Mouse (Mus musculus) embryonic facial prominence, embryonic 13.5 days (tissue): ENCODE measurements around the gene Nrxn3. TPM values are rescaled to one million over a fixed set of nuclear protein-coding genes. Genes with fewer than 3 reads are reported as not detected.

Source experiments
- ATAC-seq: fragments of 200-750 bp; cut with Nextera tagmentation; 2 replicates; pipeline ENCODE4 v1.8.0; 2017; ENCODE audit warnings: low read depth; ENCODE audit not compliant: insufficient number of reproducible peaks, insufficient read depth, low FRiP score, low TSS enrichment
- H3K27ac ChIP-seq: fragments of 300-500 bp; sonication (generic); 2 replicates; pipeline ENCODE4 v1.5.1; 2015; ENCODE audit warnings: moderate library complexity, mild to moderate bottlenecking, inconsistent platforms
- H3K27me3 ChIP-seq: fragments of 300-500 bp; sonication (generic); 2 replicates; pipeline ENCODE4 v1.6.1; 2015; ENCODE audit warnings: mild to moderate bottlenecking, inconsistent platforms
- H3K36me3 ChIP-seq: fragments of 300-500 bp; sonication (generic); 2 replicates; pipeline ENCODE4 v1.6.1; 2015; ENCODE audit warnings: mild to moderate bottlenecking, inconsistent platforms
- H3K4me1 ChIP-seq: fragments of 300-500 bp; sonication (generic); 2 replicates; pipeline ENCODE4 v1.6.1; 2015; ENCODE audit warnings: inconsistent platforms
- H3K4me2 ChIP-seq: fragments of 300-500 bp; sonication (generic); 2 replicates; pipeline ENCODE4 v1.6.1; 2015; ENCODE audit warnings: moderate library complexity, mild to moderate bottlenecking, inconsistent platforms
- H3K4me3 ChIP-seq: fragments of 300-500 bp; sonication (generic); 2 replicates; pipeline ENCODE4 v1.5.1; 2015; ENCODE audit warnings: mild to moderate bottlenecking, inconsistent platforms
- H3K9ac ChIP-seq: fragments of 300-500 bp; sonication (generic); 2 replicates; pipeline ENCODE4 v1.6.1; 2015; ENCODE audit warnings: mild to moderate bottlenecking, inconsistent platforms
- H3K9me3 ChIP-seq: fragments of 300-500 bp; sonication (generic); 2 replicates; pipeline ENCODE4 v1.6.1; 2016; ENCODE audit warnings: inconsistent platforms
- WGBS: fragments of 180-500 bp; shearing (Covaris S2); methylation state at CpG from one replicate; pipeline ENCODE4 v1.1.7; 2015; ENCODE audit warnings: mixed read lengths; 5-methylcytosine and 5-hydroxymethylcytosine counted together
- polyA plus RNA-seq: library from polyadenylated mRNA; unstranded; fragments of >200 nt; fragmentation: Nextera tagmentation; extraction: Ambion mirVana; gene quantifications from 2 replicates; pipeline ENCODE4 v1.2.1, GENCODE M21; 2015

Nrxn3 gene
- polyA plus RNA-seq, 1 experiment from 2014 or later: 5.5 TPM

DNA sequence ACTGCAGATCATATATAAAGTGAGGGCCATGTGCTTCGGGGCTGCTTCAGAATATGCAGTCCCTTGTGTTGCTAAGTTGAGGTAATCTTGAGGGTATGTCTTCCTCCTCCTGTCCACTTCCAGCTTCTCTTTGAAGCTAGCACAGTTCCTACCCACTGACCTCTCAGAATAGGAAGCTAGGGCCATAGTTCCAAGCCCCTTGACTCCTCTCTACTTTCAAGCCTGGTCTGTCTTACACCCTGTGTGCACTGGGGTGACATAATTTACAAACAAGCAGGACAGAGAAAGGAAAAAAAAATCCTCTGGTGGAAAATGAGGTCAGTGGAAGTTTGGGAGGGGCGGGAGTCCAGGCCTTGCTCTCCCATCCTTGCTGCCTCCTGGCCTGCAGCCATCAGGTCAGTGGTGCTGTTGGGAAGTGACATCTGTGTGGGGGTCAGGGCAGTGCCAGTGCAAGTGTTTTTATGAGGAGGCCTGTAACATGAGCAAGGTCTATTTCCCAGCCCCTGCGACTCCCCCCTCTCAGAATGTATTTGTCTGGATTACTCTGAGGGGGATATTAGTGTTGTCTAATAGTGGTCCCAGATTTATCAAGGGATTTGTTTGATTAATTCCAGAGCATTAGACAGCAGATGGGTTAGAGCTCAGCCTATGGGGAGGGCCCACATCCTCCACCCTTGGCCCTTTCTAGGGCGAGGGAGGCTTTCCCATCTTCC, 96.1 kb downstream of the Nrxn3 start:
- Histone ChIP-seq H3K27me3 (no peaks in the 10 kb centered on the region), H3K4me1 (no peaks in the 10 kb centered on the region), H3K27ac (no peak overlapping the region), H3K4me3 (no peak overlapping the region), H3K9me3 (no peaks in the 10 kb centered on the region), H3K4me2 (no peak overlapping the region), H3K9ac (no peak overlapping the region), H3K36me3 (no peaks in the 10 kb centered on the region)
- no peak for ATAC-seq
- 45% methylated on average over 4 of the region's 4 CpGs for WGBS

DNA sequence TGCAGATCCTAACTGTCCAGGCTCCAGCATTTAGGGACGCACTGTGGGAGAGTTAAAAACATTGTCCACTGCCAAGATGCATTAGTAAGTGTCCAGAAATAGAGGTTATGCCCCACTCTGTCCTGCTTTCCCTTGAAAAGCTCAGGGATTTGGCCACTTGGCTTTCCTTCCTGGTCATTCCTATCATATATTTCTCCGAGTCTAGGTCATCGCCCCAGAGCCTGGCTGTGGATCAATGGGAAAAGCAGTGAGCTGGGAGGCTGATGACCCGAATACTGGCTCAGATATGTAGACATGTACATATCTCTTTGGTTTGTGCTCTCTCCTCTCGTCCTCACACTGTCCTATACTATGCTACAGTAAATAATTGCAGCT, 96.6 kb downstream of the Nrxn3 start:
- no peaks in the 10 kb centered on the region for H3K36me3 ChIP-seq
- no peaks in the 10 kb centered on the region for H3K4me1 ChIP-seq
- no peak overlapping the region for H3K4me2 ChIP-seq
- 57% methylated on average over 5 of the region's 5 CpGs for WGBS
- no peak overlapping the region for H3K9ac ChIP-seq
- no peaks in the 10 kb centered on the region for H3K27me3 ChIP-seq
- H3K9me3 ChIP-seq: no peaks in the 10 kb centered on the region
- ATAC-seq: no peak
- no peak overlapping the region for H3K4me3 ChIP-seq
- H3K27ac ChIP-seq: no peak overlapping the region

DNA sequence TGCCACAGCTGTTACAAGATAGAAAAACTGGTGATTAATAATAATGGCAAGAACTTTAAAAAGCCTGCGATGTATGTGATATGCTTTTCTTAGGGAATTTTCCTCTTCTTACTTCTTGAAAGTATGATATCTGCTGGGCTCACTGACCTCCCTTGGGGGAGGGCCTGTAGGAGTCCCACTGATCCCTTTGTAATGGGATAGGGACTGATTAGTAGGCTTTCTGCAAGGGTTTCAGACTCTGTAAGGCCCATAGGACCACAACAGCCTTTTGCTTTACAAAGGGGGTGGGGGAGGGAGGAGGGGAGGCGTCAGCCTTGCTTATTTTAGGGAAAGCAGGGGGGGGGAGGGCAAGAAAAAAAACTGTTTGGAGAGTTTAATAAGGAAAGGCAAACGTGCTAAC, 97.5 kb downstream of the Nrxn3 start:
- Histone ChIP-seq H3K27ac (no peak overlapping the region), H3K9me3 (no peaks in the 10 kb centered on the region), H3K4me1 (no peaks in the 10 kb centered on the region), H3K4me2 (no peak overlapping the region), H3K36me3 (no peaks in the 10 kb centered on the region), H3K27me3 (no peaks in the 10 kb centered on the region), H3K4me3 (no peak overlapping the region), H3K9ac (no peak overlapping the region)
- no peak for ATAC-seq
- WGBS: 16% methylated on average over 3 of the region's 3 CpGs

DNA sequence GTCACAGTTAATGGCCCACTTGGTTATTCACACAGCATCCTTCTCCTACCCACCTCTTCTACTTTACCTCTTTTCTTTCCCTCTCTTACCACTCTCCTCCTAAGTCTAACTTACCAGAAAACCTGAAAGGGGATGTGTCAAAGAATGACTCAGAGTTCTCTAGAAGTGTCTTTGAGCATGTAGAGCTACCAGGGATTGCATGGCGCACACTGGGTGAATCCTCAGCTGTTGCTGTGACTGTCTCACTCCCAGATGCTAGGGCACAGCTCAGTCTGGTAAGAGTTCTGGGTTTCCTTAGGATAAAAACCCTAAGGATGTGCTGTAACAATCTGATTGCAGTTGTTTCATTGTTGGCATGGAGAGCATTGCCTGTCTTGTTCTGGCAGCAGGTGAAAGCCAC, 108.2 kb downstream of the Nrxn3 start:
- no peaks in the 10 kb centered on the region for H3K9me3 ChIP-seq

DNA sequence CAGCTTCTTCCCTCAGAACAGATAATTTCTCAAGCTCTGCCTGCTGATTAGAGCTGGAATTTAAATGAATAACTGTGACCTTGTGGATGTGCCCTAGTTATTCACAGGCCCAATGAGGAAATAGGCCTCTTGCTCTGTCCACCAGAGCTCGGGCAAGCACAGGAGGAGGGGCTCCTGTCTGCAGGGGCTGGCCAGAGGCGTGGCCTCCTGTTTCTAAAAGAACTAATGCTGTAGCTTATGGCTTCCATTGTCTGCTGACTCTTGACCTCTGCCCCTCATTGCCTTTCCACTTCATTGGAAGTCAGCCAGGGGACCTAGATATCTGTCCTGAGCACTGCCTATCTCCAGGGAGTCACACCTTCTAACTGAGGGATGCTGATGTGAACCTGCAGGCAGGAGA, 113.1 kb downstream of the Nrxn3 start:
- no peak for ATAC-seq
- Histone ChIP-seq H3K9ac (no peak overlapping the region), H3K4me1 (no peaks in the 10 kb centered on the region), H3K9me3 (no peaks in the 10 kb centered on the region), H3K36me3 (no peaks in the 10 kb centered on the region), H3K27me3 (no peaks in the 10 kb centered on the region), H3K27ac (no peak overlapping the region), H3K4me2 (no peak overlapping the region), H3K4me3 (no peak overlapping the region)
- WGBS: 16% methylated on average over 2 of the region's 2 CpGs

More for the DNA sequence above, 108.2 kb downstream of the Nrxn3 start:
- no peak for ATAC-seq
- Histone ChIP-seq H3K4me1 (no peaks in the 10 kb centered on the region), H3K4me3 (no peak overlapping the region), H3K27me3 (no peaks in the 10 kb centered on the region), H3K4me2 (no peak overlapping the region), H3K9ac (no peak overlapping the region), H3K27ac (no peak overlapping the region), H3K36me3 (no peaks in the 10 kb centered on the region)
- WGBS: 86% methylated on average over 1 of the region's 1 CpGs

DNA sequence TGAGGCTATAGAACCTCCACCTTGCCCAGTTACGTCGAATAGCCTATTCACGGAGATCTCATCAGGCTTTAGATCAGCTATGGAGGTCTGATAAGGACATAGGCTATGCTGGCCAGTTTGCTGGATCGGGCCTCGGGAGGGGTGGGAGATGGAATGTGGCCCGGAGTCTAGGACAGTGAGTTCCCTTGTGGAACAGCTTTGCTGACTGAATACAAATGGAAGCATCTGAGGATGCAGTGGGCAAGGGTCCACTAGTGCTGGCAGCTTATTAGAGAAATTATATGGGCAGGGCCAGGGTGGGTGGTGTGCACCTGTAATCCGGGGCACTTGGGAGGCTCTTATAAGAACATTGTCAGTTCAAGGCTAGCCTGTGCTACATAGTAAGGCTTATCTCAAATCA, 117.0 kb downstream of the Nrxn3 start:
- no peak for ATAC-seq
- H3K4me1 ChIP-seq: no peaks in the 10 kb centered on the region
- H3K9ac ChIP-seq: no peak overlapping the region
- 88% methylated on average over 7 of the region's 7 CpGs for WGBS
- H3K9me3 ChIP-seq: no peaks in the 10 kb centered on the region
- H3K27ac ChIP-seq: no peak overlapping the region
- H3K27me3 ChIP-seq: no peaks in the 10 kb centered on the region
- H3K4me3 ChIP-seq: no peak overlapping the region
- H3K36me3 ChIP-seq: no peaks in the 10 kb centered on the region
- H3K4me2 ChIP-seq: no peak overlapping the region

DNA sequence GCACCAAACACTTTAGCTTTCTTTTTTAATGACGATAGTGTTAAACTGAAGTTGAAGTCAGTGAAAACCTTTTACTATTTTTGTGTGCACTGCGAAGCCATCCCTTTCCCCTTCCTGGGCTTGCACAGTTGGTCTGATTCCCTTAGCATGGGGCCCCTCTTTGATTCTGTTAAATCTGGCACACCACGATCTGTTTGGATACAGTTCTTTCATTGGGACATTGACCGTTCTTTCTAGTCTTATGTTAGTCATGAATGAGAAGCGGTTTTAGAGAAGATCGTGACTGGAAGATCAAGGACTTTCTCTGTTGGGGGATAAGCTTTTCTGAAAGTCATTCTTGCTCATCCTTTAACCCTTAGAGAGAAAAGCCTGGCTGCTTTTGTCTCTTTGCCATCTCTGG, 118.7 kb downstream of the Nrxn3 start:
- no peak overlapping the region for H3K27ac ChIP-seq
- WGBS: 86% methylated on average over 6 of the region's 6 CpGs

DNA sequence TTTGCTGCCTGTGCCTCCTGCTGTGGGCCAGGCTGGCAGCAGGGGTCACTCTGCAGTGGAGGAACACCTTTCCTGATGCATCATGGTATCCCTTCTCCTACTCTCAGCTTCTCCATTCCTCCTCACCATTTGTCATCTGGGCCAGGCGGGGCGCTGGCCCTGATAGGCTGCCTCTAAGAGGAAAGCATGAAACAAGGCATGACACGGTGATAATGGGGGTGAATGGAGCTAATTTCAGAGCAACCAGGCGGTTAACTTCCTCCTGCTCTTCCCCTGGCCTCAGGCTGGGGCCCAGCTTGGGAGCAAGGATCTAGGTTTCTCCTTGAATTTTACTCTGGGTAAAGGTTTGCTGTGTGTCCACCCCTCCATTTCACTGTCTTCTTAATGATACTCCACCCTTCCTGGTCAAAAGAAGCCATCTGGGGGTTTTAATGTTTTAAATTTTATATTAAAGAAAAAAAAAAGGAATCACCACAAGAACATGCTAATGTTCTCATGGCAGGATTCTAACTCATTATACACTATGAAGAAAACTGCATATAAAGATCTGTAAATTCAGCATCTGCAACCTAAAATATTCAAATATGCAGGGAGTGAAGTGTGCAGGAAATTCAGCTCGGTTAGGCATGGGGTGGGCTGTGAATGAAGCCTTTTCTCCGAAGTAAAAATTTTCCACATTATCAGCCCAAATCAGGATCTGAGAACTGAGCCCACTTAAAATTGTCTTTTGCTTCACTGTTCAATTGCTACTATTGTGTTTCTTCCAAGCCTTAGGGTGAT, 127.9 kb downstream of the Nrxn3 start:
- H3K9me3 ChIP-seq: no peaks in the 10 kb centered on the region
- no peak for ATAC-seq
- no peak overlapping the region for H3K27ac ChIP-seq
- H3K27me3 ChIP-seq: no peaks in the 10 kb centered on the region
- no peaks in the 10 kb centered on the region for H3K36me3 ChIP-seq
- peaks cover 5% of the 10 kb centered on the region for H3K4me1 ChIP-seq
- no peak overlapping the region for H3K9ac ChIP-seq
- H3K4me2 ChIP-seq: no peak overlapping the region
- WGBS: 25% methylated on average over 6 of the region's 6 CpGs
- no peak overlapping the region for H3K4me3 ChIP-seq

More for the DNA sequence above, 118.7 kb downstream of the Nrxn3 start:
- Histone ChIP-seq H3K9ac (no peak overlapping the region), H3K4me3 (no peak overlapping the region), H3K4me2 (no peak overlapping the region), H3K4me1 (no peaks in the 10 kb centered on the region), H3K9me3 (no peaks in the 10 kb centered on the region), H3K27me3 (no peaks in the 10 kb centered on the region), H3K36me3 (no peaks in the 10 kb centered on the region)
- no peak for ATAC-seq

DNA sequence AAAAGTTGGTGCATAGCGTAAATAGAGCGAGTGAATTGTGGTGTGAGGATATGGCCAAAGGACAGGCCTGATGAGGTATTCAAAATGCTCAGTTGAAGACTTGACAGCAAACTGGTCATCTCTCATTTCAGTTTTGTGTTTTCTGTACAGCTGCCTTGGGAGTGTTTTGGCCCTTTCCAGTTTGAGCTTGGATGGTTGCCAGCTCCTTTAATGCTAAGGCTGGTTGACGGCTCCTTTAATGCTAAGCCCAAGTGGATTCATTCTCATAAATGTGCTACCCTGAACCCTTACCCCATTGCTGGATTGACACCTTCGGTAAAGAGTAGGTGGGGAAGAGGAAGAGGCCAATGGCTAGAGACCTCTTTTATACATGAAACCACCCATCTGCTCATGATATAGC, 131.4 kb downstream of the Nrxn3 start:
- Histone ChIP-seq H3K27ac (no peak overlapping the region), H3K9me3 (no peaks in the 10 kb centered on the region), H3K4me3 (no peak overlapping the region), H3K4me1 (peaks cover 5% of the 10 kb centered on the region), H3K27me3 (no peaks in the 10 kb centered on the region), H3K36me3 (no peaks in the 10 kb centered on the region), H3K4me2 (no peak overlapping the region), H3K9ac (no peak overlapping the region)
- ATAC-seq: no peak
- WGBS: 76% methylated on average over 4 of the region's 4 CpGs

DNA sequence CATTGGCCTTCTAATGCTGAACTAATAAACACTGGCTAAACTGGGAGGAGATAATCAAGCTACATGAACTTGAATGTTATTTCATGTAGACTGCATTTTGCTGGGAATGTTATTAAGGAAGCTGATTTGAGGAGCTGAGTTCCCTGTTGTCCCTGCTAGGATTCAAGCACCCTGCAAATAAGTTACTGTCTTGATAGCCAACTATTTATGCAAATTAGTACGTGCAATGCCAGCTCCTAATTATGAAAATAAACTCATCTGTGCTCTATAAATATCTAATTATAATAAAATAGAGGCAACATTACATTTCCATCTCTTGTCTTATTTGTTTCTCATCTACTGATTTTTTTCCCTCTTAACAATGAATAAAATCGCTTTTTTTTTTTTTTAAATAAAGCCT, 135.0 kb downstream of the Nrxn3 start:
- Histone ChIP-seq H3K9me3 (no peaks in the 10 kb centered on the region), H3K9ac (no peak overlapping the region), H3K27me3 (no peaks in the 10 kb centered on the region), H3K4me2 (no peak overlapping the region), H3K36me3 (no peaks in the 10 kb centered on the region), H3K4me3 (no peak overlapping the region), H3K4me1 (no peaks in the 10 kb centered on the region), H3K27ac (no peak overlapping the region)
- 83% methylated on average over 2 of the region's 2 CpGs for WGBS
- no peak for ATAC-seq

DNA sequence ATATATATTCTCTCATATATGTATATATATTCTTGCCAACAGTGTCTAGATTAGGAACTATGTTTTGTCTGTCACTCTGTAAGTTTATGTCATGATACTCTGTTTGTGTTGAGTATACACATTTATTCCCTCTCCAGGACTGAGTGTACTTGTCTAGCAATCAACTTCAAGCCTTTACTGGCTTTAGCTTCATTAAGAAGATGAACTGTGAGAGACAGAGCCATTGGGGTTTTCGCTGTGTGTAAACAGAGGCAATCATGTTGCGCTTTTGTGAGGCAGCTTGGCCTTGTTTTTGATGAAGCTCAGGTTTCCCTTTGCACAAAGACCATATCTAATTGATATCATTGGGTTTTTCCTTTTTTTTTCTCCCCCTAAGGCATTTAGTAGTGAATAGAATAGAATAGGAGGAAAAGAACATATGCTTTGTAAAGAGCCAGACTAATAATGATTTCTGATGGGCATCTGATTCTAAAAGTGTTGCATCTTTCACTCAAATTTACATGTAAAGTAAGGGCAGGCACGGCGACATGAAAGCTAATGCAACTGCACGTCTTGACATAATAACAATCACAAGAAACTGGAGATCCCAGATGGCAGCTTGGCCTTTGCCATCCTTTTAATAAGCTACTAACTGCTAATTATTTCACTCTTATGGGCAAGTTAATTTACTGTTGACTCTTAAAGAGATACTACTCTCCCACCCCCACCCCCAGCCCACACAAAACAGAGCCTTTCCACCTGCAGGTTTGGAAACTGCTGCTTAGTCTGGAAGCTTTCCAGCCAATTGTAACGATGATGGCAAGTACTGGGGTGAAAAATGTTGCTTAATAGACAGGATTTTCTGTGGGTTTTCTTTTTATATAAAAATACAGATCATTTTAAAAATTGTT, 137.0 kb downstream of the Nrxn3 start:
- no peaks in the 10 kb centered on the region for H3K9me3 ChIP-seq
- no peaks in the 10 kb centered on the region for H3K36me3 ChIP-seq
- 47% methylated on average over 6 of the region's 6 CpGs for WGBS
- no peak overlapping the region for H3K9ac ChIP-seq
- H3K4me3 ChIP-seq: no peak overlapping the region
- H3K4me1 ChIP-seq: no peaks in the 10 kb centered on the region
- H3K4me2 ChIP-seq: no peak overlapping the region
- ATAC-seq: no peak
- H3K27ac ChIP-seq: no peak overlapping the region
- no peaks in the 10 kb centered on the region for H3K27me3 ChIP-seq
